Mouse (Mus musculus): ENCODE data around the gene 9930111J21Rik2.
"Not testable (repeated sequence)": the region's sequence is repeated elsewhere in the genome, so short reads cannot be mapped to it uniquely, and the experiment has no call there.

Gene 9930111J21Rik2

DNA sequence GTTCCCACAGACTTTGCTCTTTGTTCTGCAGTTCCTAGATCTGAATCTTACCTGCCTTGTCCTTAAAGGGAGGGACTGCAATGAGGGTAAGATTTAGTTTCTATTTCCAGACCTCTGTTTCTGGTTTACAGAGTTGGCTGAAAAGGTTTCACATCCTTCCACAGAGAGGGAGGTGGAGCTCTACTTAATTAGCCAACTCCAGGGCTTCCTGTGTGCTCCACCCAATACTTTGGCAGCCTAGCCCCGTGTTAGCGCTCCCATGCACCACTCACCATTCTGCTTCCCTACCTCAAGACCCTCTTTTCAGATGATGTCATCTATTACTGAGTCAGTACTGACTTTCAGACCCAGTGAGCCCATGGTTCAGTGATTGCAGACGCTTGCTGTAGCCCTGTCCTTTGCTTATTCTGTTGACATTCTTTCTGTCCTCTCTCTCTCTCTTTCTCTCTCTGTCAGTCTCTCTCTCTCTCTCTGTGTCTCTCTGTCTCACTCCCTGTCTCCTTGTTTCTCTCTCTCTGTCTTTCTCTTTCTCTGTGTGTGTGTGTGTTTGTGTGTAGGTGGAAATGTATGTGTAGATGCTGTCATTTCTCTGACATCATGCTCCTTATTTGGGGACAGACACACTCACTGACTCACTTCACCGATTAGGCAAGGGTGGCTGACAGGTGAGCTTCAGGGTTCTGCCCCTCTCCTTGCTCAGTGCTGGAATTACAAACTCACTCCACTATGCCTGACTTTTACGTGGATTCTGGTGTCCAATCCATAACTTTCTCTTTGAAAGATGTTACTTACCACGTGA is at the start of gene 9930111J21Rik2:
Gene 9930111J21Rik2 (minus strand): TSS at position 150 of the 799 bp plus-strand sequence.
- not testable (repeated sequence) for DNase-seq (ENCODE audit: low spot score in 2 of 2)

DNA sequence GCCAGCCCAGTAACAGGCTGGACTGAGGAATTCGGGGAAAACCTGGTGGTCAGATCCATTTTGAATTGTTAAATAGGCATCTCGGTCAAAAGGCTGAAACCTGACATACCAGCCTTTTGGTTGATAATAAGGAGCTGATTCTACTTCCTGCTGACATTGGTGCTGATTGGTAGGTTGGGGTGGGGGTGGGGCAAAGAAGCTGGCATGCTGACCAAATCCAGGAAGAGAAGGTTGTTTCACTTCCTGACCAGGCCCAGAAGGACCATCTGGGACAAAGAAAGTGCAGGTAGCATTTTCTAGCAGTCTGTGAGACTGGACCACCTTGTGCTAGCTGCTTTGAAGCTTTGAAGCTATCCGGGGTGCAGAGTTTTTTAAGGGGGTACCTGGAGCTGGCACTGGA is 49.4 kb upstream of the 9930111J21Rik2 start:
- DNase-seq (ENCODE audit: low spot score in 2 of 2), result no peak

DNA sequence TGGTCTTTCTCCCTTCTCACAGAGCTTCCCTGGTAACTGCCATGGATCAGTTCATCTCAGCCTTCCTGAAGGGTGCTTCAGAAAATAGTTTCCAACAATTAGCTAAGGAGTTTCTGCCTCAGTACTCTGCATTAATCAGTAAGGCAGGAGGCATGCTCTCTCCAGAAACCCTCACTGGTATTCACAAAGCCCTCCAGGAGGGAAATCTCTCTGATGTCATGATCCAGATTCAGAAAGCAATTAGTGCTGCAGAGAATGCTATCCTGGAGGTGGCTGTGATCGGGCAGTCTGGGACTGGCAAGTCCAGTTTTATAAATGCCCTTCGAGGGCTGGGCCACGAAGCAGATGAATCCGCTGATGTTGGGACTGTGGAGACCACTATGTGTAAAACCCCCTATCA is 44.3 kb upstream of the 9930111J21Rik2 start:
- no peak for DNase-seq (ENCODE audit: low spot score in 2 of 2)

DNA sequence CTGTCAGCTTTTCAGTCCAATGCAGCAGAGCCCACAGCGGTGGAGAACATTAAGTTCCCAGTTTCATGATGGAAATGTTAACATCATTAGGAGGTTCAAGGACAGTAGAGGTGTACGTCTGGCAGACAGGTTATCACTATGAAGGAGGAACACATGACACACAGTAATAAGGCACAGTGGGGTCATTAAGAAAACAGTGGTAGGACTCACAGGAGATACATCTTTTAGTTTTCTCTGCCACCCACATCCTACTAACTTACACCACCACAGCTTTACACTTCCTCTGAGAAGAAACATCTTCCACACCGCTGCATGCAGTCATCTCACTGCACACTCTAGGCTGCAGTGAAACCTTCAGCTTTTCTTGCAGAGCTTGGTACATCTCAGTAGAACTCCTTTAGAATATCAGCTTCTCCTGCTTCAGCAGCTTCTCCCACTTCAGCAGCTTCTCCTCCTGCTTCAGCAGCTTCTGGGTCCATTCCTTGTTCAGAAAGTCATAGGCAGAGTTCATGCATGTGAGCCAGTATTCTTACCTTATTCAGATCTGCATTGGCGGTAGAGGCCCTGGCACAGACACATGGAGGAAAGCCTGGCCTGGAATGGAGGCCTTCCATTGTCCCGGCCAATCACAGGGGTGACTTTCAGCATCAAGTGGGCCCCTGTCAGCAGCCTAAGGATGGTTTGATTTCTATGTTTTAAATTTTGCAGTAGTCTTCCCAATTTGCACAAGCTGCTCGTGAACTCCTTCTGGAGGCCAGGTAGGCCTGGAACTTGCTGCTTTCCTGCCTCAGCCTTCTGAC is 43.0 kb upstream of the 9930111J21Rik2 start:
- no peak for DNase-seq (ENCODE audit: low spot score in 2 of 2)

DNA sequence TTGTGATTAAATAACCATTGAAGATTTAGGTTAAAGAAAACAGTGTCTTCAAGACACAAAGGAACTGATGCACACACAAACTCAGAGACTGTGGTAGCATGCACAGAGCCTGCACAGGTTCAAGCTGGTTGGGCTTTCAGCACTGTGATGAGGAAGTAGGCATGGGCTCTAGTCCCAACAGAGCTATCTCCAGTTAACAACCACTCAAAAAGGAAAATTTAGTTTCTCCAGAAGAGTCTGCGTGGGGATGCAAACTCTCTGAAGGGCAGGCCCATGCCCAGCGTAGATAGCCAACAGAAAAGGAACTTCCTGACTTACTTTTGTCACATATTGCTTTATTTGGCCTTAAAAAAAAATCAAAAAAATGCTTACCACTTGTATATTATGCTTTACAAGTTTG is 41.7 kb upstream of the 9930111J21Rik2 start:
- DNase-seq (ENCODE audit: low spot score in 2 of 2), result no peak

DNA sequence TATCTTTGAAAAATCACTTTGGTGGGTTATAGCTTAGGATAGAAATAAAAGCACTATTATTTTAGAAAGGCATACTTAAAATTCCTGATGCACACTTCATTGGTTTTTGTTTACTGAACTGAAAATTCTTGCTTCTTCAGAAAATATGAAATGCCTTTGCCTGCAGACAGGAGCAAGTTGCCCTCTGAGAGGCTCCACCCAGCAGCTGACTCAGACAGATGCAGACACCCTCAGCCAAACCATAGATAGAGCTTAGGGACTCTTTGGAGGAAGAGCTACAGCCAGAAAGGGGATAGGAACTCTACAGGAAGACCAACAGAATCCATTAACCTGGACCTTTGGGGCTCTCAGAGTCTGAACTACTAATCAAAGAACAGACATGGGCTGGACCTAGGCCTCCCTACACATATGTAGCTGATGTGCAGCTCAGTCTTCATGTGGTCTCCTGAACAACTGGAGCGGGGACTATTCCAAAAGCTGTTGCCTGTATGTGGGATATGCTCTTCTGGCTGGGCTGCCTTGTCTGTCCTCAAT is 41.1 kb upstream of the 9930111J21Rik2 start:
- DNase-seq (ENCODE audit: low spot score in 2 of 2), result no peak

DNA sequence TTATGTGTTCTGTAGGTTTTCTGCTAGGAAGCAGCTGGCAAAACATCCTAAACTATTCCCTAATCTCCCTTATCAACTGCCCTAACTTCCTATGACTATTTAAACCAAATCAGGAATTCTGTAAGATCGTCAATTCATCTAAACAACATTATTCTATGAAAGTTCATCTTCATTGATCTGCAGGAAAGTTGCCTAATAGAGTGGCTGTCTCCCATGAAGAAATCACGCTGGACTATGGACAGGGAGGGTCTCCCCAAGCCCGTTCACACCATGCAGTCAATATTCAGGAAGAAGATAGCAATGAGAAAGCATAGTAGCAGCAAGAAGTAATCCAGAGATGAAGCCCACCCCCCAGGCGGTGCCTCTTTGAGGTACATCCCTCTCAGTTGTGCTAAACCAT is 40.1 kb upstream of the 9930111J21Rik2 start:
- no peak for DNase-seq (ENCODE audit: low spot score in 2 of 2)

DNA sequence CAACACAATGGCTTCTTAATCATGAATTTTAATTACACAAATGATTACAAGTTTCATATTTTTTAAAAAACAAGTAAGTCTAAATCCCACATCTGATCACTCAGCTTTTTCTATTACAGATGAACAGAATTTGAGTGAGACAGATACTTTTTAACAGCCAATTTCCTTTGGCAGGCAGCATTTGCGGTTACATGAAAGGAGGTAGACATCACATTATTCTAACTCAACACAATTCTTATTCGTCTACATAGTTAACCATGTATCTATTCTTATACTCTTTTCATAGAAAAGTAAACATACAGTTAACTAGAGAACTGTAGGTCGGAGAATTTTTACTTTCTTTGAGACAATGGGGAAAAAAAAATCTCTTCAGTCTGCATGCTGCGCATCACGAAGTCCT is 39.5 kb upstream of the 9930111J21Rik2 start:
- DNase-seq (ENCODE audit: low spot score in 2 of 2), result no peak

DNA sequence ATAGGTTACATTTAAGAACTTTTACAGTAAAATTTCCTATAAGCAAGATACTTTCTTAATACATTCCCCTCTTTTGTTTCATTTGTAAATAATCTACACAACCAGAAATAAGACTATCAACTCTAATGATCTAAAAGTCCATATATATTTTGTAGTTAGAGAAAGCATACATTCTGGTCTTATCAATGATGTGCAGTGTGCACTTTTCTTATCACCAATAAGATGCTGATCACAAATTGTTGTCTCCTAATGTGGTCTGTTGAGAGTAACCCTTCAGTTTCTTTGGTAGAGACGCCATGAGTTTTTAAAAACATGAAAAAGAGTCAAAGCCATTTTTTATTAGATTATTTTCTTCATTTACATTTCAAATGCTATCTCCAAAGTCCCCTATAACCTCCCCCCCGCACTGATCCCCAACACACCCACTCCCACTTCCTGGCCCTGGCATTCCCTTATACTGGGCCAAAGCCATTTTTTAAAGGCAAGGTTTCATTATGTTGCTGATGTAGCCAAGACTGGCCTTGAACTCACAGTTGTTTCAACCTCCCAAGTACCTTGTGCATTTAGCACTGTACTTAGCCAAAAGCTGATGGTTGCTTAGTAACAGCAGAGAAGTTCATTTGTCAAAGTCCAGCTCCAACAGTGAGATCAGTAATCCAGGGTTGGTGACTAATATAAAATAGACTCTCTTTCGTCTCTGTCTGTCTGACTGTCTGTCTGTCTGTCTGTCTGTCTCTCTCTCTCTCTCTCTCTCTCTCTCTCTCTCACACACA is 38.9 kb upstream of the 9930111J21Rik2 start:
- DNase-seq (ENCODE audit: low spot score in 2 of 2), result no peak

DNA sequence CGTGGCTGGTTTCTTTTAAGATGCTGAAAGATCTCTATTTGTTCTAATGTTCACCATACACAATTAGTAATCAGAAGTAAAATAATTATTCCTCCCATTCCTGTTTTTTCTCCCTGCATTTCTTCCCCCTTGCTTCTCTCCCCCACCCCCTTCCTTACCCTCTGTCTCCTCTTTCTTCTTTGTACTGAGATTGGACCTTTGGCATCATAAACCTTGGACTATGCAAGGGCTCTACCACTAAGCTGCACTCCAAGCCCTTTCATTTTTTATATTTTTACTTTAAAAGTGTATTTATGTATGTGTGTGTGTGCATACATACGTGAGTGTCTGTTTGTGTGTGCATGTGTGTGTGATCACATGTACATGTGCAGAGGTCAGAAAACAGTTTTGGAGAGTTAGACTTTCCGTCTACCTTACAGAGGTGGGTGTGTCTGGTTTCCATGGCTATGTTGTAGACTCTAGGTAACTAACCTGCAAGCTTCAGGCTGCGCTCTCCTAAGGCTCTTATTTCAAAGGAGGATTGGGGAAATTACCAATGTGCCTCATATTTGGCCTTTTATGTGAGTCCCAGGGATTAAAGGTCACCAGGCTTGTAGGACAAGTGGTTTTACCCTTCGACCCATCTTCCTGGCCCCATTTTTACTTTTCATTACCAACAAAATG is 38.1 kb upstream of the 9930111J21Rik2 start:
- no peak for DNase-seq (ENCODE audit: low spot score in 2 of 2)

DNA sequence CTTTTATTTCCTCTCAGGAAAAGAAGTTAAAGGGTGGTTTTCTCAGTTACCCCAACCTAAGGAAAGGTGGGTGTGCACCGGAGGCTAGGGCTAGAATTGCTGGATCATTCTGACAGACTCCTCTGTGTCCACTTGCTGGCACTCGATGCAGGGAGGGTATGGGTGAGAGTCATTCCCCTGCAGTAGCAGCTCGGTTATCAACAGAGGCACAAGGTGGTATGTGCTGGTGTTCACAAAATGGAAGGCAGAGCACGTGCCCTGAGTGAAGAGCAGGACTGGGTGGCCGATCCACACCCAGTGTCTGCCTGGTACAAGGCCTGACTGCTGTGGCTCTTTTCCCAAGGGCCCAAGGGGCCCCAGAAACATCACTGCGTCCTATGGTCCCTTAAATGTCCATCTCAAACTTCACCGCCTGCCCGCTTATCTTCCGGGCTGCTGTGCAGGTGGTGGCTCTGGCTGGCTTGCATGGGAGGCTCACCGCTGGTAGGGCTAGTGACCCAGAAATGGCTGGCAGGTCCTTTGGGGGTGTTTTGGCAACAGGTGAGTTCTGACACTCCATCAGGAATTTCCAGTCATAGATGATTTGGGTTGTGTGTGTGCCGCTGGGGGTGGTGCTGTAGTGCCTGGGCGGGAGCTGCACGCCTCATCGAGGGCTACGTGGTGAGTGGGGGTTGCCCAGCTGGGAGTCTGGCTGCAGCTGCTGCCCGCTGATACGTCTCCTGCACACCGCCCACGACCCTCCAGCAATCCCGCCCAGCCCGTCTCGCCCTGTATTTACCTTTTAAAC is 37.0 kb upstream of the 9930111J21Rik2 start:
- DNase-seq (ENCODE audit: low spot score in 2 of 2), result peak; percentile 47 to 60

DNA sequence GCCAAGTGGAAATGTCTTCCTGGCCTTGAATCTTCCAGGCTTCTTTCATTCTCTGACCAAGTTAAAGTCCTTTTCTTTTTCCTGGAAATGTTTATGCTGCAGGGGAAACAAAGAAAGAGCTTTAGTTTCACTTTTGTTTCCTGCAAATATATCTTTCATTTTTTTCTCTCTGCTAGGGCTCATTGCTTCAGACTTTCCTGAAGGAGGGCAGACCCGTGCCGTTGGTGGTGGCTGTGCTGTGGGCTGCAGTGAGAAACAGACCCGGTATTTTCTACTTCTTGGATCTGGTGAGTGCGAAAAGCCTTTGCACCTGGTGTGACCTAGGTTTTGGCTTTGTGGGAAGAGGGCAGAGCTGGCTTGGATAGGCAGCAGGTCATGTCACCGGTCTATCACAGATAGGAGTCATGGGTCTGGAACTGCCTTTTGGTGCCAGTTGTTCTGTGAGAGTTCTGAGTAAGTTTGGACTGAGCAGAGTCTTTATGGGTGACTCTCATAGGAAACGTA is 35.9 kb upstream of the 9930111J21Rik2 start:
- DNase-seq (ENCODE audit: low spot score in 2 of 2), result no peak

DNA sequence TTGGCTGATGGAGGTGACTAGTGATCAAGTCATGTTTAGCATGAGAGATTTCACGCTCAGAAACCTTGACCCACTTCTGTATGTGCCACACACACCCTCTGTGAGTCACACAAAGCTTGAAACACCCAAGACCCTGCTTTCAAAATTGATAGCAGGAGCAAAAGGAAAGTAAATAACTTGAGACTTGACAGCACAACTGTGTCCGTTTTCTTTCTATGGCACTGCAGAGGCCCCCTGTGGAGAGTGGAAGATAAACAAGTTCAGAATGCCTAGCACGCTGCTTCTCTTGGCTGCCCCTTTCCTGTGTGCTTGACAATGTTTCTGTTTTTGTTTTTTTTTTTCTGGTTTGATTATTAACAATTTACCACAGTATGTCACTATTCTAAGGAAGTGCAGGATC is 33.8 kb upstream of the 9930111J21Rik2 start:
- no peak for DNase-seq (ENCODE audit: low spot score in 2 of 2)

DNA sequence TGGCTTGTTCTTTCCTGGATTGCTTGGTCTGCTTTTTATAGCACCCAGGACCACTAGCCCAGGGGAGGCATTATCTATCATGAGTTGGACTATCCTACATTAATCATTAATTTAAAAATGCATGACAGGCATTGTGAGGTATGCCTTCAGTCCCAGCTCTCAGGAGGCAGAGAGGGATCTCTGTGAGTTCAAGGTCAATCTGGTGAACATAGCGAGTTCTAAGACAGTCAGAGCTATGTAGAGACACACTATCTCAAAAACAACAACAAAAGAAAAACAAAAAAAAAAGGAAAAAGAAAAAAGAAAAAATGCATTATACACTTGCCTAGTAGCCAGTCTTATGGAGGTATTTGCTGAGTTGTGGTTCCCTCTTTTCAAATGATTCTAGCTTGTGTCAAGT is 33.3 kb upstream of the 9930111J21Rik2 start:
- no peak for DNase-seq (ENCODE audit: low spot score in 2 of 2)

DNA sequence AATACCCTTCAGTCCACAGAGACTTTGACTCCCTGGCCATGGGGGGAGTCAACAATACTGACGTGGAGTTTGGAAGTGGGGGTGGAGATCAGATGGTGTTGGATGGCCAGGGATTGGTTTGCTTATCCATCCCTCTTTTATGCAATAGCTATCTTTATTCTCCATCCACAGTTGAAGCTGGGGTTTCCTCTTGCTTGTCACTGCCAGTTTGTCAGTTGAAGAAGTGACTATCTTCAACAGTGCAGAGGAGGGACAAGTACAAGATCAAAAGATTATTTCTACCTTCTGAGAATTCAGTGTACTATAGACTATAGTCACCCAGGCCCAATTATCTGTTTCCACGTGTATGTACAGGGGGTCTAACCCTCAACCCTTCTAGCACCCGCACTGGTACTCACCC is 32.8 kb upstream of the 9930111J21Rik2 start:
- DNase-seq (ENCODE audit: low spot score in 2 of 2), result no peak

DNA sequence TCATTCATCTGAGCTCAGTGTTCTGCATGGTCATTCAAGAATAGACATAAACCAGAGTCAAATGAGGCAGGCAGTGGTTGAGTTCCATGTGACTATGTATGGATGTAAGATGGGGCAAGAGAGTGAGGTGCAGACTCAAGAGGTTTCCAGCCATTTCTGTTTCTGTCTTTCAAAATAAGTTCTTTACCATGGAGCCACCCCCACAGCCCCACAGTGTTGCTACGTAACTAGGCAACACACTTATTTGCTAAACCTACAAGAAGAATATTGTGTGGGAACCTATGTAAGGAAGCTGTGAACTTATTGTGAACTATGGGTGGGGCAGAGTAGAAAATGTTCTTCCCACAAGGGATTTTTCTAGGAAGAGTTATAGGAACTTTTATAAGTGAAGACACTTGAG is 32.1 kb upstream of the 9930111J21Rik2 start:
- DNase-seq (ENCODE audit: low spot score in 2 of 2), result no peak

DNA sequence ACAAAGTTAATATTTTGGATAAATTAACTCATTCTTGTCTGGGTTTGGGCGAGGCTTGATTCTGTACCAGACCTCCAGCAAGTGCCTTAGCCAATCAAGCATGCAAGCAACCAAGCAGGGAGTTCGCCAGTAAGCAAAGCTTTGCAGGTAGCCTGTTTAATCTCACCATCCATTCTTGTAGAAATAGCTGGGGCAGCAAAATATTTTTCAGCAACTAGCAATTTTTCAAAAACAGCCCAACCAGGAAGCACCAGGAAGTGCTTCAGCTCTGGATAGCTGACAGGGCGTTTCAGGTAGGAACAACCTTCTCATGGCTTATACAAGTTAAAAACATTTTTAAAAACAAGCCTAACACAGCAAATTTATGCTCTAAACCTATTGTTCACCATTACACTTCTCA is 30.8 kb upstream of the 9930111J21Rik2 start:
- DNase-seq (ENCODE audit: low spot score in 2 of 2), result no peak

DNA sequence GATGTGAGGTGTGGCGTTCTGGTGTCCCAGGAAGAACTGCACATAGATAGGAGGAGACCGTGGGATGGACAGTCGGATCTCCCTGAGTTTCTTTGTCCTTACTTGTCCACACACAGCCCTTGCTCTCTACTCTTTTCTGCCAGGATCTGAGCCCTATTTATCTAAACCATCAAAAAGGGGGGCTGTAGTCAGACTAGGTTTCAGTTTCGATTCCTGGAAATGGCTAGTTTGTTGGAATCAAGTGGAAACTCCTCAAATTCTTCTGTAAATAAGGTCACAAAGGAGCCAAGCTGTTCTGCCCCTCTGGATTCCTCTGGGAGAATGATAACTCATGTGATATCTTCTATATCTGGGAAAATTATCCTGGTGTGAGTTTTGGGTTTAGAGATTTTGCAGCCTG is 30.3 kb upstream of the 9930111J21Rik2 start:
- no peak for DNase-seq (ENCODE audit: low spot score in 2 of 2)

DNA sequence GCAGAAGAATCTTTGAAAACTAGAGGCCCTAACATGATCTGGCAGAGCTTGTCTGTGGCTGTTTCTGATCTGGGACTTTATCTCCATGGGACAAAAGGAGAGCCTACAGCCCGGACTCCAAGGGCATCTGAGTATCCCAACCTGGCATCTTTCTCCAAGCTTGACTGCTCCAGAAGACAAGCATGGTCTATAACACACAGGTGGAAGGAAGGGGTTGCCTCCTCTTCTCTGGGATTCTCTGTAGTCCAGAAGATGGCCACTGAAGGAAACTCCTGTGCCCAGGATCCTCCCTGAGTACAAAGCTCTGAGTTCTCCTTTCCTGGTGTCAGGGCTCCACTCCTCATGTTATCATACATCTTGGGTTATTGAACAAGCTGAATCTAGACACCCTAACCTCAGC is 29.6 kb upstream of the 9930111J21Rik2 start:
- DNase-seq (ENCODE audit: low spot score in 2 of 2), result no peak

DNA sequence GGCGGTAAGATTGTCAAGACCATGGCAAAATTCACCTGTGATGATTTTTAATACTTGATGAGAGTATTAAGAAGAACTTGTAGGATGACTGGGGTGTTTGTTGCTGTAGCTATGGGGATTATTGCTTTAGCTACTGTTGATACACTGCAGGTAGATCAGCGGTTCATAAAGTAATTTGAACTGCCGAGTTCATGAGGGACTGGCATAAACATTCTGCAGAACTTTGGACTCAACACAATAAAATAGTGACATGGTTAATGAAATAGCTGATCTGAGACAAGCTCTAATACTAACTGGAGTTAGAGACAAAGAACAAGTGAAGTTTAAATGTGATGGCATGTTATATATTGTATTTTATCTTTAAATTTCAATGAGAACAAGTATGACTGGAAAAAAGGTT is 27.7 kb upstream of the 9930111J21Rik2 start:
- no peak for DNase-seq (ENCODE audit: low spot score in 2 of 2)

DNA sequence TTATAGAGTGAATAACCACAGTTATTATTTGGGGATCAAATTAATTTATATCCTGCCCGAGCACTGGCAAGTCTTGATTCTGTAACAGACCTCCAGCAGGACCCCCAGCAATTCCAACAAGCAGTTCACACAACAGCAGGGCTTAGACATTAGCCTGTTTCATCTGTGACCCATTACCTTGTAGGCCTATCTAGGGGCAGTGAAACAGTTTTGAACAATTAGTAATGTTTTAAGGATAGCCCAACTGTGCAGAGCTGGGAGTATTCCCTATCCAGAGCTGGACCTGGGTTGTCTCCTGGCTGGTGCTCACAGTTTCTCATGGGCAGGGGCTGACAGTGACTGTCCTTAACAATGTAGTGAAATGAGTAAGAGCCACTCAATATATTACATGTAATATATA is 26.0 kb upstream of the 9930111J21Rik2 start:
- DNase-seq (ENCODE audit: low spot score in 2 of 2), result no peak
